Mouse (Mus musculus): ENCODE results near the gene Tmem87b. TPM values are rescaled to one million over a fixed set of nuclear protein-coding genes. Genes with fewer than 3 reads are reported as not detected.

The Tmem87b gene
- polyA plus RNA-seq, 1 experiment from 2014 or later, result 35.1 TPM

DNA sequence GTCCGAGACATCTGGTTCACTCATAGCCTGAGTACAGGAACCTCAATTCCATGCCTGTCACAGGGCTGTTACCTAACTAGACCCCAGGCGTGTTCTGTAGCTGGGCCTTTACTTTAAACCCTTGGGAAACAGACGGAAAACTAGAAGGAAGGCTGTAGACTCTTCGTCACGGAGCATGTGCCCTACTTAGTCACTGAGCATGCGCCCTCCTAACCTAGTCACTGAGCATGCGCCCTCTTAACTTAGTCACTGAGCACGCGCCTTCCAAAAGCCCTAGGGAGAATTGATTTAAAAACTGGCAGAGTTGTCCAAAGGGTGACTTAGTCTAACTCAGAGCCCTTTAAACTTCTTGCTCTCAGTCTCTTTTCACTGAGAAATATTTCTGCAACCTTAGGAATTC lies 44.7 kb downstream of the Tmem87b start, which contains the start of gene Fbln7:
Gene Fbln7, plus strand, starts transcription at position 346 of the 400 bp plus-strand sequence.
- 93% methylated on average over 9 of the region's 9 CpGs for WGBS

DNA sequence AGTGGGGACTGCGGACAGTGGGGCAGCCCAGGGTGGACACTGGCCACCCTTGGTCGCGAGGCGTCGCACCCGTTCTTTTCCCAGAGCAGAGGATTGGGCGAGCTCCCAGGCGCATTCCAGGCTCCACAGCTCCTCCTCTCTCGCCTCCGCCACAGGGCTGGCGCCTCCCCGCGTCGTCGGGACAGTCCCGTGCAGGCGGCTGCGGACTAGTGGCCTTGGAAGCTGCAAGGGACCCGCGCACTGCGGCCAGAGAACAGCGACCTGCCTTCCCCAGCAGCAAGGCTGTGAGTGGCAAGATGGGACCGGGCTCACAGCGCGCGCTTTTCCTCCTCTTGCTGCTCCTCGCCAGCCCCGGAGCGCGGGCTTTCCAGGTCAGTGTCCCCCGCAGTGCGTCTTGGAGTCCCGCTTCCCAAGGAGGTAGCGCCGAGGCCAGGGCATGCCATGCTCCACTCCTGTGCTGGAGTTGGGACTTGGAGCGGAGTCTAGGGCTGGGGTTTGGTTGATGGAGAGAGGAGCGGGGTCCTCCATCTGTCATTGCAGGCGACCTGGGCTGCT lies 45.9 kb downstream of the Tmem87b start:
- WGBS, result under 1% methylated on average over 36 of the region's 38 CpGs
- H3K9me3 ChIP-seq (ENCODE audit: control insufficient read depth, low read length), result 0 out of 2 replicates have a peak, but pooled peaks cover 2% of the 10 kb centered on the region
- H3K4me1 ChIP-seq (ENCODE audit: control insufficient read depth, insufficient read depth, low read depth, low read length), result peaks cover 7% of the 10 kb centered on the region
- peak overlapping the region; percentile 96 for H3K4me2 ChIP-seq (ENCODE audit: low read length)
- H3K36me3 ChIP-seq (ENCODE audit: control insufficient read depth, insufficient read depth, low read length), result no peaks in the 10 kb centered on the region
- peak overlapping the region; percentile 72 for H3K9ac ChIP-seq (ENCODE audit: low read depth, low read length)
- H3K27me3 ChIP-seq (replicated peaks; ENCODE audit: control insufficient read depth, insufficient read depth, low read length), result peaks cover 13% of the 10 kb centered on the region; the same call in 1 of the 2 replicates
- H3K27ac ChIP-seq (ENCODE audit: low read depth, low read length), result no peak overlapping the region
- ATAC-seq, result peak; percentile 92
- peak overlapping the region; percentile 53 for H3K4me3 ChIP-seq (ENCODE audit: low read length)

More for the DNA sequence above, 44.7 kb downstream of the Tmem87b start, which contains the start of gene Fbln7:
- H3K4me3 ChIP-seq (ENCODE audit: low read length), result peak within 1 kb of the TSS; percentile 53
- H3K9me3 ChIP-seq (ENCODE audit: control insufficient read depth, low read length), result 0 out of 2 replicates have a peak, but pooled peaks cover 2% of the 10 kb centered on the region
- ATAC-seq, result no peak
- H3K27ac ChIP-seq (ENCODE audit: low read depth, low read length), result no peak within 1 kb of the TSS
- peaks cover 13% of the 10 kb centered on the region; the same call in 1 of the 2 replicates for H3K27me3 ChIP-seq (replicated peaks; ENCODE audit: control insufficient read depth, insufficient read depth, low read length)
- peaks cover 7% of the 10 kb centered on the region for H3K4me1 ChIP-seq (ENCODE audit: control insufficient read depth, insufficient read depth, low read depth, low read length)
- no peaks in the 10 kb centered on the region for H3K36me3 ChIP-seq (ENCODE audit: control insufficient read depth, insufficient read depth, low read length)
- H3K4me2 ChIP-seq (ENCODE audit: low read length), result peak within 1 kb of the TSS; percentile 96
- H3K9ac ChIP-seq (ENCODE audit: low read depth, low read length), result peak within 1 kb of the TSS; percentile 72

DNA sequence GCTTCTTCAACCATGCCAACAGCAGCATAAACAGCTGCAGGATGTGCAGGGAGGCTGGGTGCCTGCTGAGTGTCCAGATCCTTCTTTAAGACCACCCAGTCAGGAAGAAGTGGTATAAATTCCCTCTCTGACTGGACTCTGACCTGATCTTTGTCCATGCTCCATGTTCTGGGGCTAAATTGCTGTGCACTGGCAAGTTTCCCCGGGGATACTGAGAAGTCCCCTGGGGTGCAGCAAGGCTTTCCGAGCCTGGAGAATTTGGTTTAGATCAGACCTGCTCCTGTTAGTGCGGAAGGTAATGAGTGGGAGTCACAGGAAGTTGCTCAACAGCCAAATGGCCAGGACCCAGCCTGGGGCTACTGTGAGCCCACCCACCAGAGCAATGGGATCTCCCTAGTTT lies 47.1 kb downstream of the Tmem87b start:
- no peak for ATAC-seq
- WGBS, result 57% methylated on average over 3 of the region's 3 CpGs

DNA sequence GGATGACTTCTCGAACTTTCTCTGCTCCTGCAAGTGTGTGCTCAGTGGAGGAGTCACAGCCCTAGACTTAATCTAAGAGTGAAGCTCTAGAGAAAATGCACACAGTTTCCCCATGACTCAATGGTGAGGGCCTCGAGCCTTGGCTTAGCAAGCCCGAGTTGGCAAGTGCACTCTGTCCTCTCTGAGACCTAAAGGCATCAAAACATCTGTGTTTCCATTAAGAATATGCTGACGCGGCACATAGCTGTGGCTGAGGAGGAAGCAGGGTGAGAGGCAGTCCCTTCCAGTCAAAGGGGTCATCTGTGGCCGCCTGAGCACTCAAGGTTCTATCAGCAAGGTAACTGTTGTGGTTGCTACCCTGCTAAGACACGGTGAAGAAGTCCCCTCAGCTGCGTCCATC lies 53.7 kb downstream of the Tmem87b start:
- H3K4me3 ChIP-seq (ENCODE audit: low read length), result no peak overlapping the region
- WGBS, result 80% methylated on average over 8 of the region's 8 CpGs
- H3K4me1 ChIP-seq (ENCODE audit: control insufficient read depth, insufficient read depth, low read depth, low read length), result no peaks in the 10 kb centered on the region
- no peak overlapping the region for H3K27ac ChIP-seq (ENCODE audit: low read depth, low read length)
- H3K9me3 ChIP-seq (ENCODE audit: control insufficient read depth, low read length), result no peaks in the 10 kb centered on the region
- no peaks in the 10 kb centered on the region for H3K36me3 ChIP-seq (ENCODE audit: control insufficient read depth, insufficient read depth, low read length)
- ATAC-seq, result no peak
- no peak overlapping the region for H3K4me2 ChIP-seq (ENCODE audit: low read length)
- no peaks in the 10 kb centered on the region for H3K27me3 ChIP-seq (replicated peaks; ENCODE audit: control insufficient read depth, insufficient read depth, low read length)
- H3K9ac ChIP-seq (ENCODE audit: low read depth, low read length), result no peak overlapping the region

More for the DNA sequence above, 47.1 kb downstream of the Tmem87b start:
- no peak overlapping the region for H3K27ac ChIP-seq (ENCODE audit: low read depth, low read length)
- no peaks in the 10 kb centered on the region for H3K36me3 ChIP-seq (ENCODE audit: control insufficient read depth, insufficient read depth, low read length)
- H3K4me3 ChIP-seq (ENCODE audit: low read length), result no peak overlapping the region
- no peak overlapping the region for H3K4me2 ChIP-seq (ENCODE audit: low read length)
- H3K9me3 ChIP-seq (ENCODE audit: control insufficient read depth, low read length), result no peaks in the 10 kb centered on the region
- peaks cover 13% of the 10 kb centered on the region; the same call in 1 of the 2 replicates for H3K27me3 ChIP-seq (replicated peaks; ENCODE audit: control insufficient read depth, insufficient read depth, low read length)
- peaks cover 7% of the 10 kb centered on the region for H3K4me1 ChIP-seq (ENCODE audit: control insufficient read depth, insufficient read depth, low read depth, low read length)
- no peak overlapping the region for H3K9ac ChIP-seq (ENCODE audit: low read depth, low read length)

DNA sequence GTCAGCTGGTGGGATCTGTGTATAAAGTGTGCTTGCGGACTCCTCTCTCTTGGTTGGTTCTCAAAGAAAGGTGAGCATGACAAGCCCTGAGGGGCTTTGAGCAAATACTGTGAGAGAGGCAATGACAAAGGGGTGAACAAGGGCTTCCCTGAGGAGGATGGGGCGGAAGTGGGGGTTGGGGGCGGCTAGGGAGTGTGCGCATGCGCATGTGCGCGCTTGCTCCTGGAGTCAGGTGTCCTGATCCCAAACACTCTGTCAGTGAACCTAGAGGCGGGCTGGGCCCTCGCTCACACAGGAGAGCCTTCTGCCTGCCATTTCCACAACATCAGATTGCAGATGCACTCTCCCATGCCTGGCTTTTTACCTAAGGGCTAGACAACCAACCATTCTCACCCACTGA lies 54.3 kb downstream of the Tmem87b start:
- no peak for ATAC-seq
- no peaks in the 10 kb centered on the region for H3K9me3 ChIP-seq (ENCODE audit: control insufficient read depth, low read length)
- 97% methylated on average over 9 of the region's 9 CpGs for WGBS

DNA sequence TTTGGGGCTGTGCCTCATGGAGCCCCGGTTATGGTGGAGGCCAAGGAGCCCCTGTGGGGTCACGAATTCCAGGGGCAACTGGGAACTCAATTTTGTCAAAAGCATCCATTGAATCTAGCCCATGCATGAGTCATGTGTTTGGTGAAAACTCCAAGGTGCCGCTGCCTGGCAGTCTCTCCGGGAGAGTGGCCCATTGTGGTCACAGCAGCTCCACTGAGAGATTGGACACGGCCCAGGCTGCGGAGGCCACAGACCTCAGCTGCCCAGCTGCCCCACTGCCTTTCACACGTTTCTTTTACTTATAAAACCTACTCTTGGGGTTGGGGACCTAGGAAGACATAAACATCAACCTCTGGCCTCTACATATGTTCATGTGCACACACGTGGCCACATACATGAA lies 57.6 kb downstream of the Tmem87b start:
- WGBS, result 71% methylated on average over 8 of the region's 8 CpGs
- no peak overlapping the region for H3K9ac ChIP-seq (ENCODE audit: low read depth, low read length)
- no peak for ATAC-seq
- H3K36me3 ChIP-seq (ENCODE audit: control insufficient read depth, insufficient read depth, low read length), result no peaks in the 10 kb centered on the region
- no peak overlapping the region for H3K4me2 ChIP-seq (ENCODE audit: low read length)
- no peaks in the 10 kb centered on the region for H3K27me3 ChIP-seq (replicated peaks; ENCODE audit: control insufficient read depth, insufficient read depth, low read length)
- H3K4me1 ChIP-seq (ENCODE audit: control insufficient read depth, insufficient read depth, low read depth, low read length), result no peaks in the 10 kb centered on the region
- H3K4me3 ChIP-seq (ENCODE audit: low read length), result no peak overlapping the region
- H3K9me3 ChIP-seq (ENCODE audit: control insufficient read depth, low read length), result no peaks in the 10 kb centered on the region
- H3K27ac ChIP-seq (ENCODE audit: low read depth, low read length), result no peak overlapping the region

More for the DNA sequence above, 54.3 kb downstream of the Tmem87b start:
- no peak overlapping the region for H3K4me2 ChIP-seq (ENCODE audit: low read length)
- no peaks in the 10 kb centered on the region for H3K27me3 ChIP-seq (replicated peaks; ENCODE audit: control insufficient read depth, insufficient read depth, low read length)
- no peak overlapping the region for H3K9ac ChIP-seq (ENCODE audit: low read depth, low read length)
- no peaks in the 10 kb centered on the region for H3K36me3 ChIP-seq (ENCODE audit: control insufficient read depth, insufficient read depth, low read length)
- H3K27ac ChIP-seq (ENCODE audit: low read depth, low read length), result no peak overlapping the region
- no peaks in the 10 kb centered on the region for H3K4me1 ChIP-seq (ENCODE audit: control insufficient read depth, insufficient read depth, low read depth, low read length)
- H3K4me3 ChIP-seq (ENCODE audit: low read length), result no peak overlapping the region

GRCm38 (mm10) chr2:128881236-128881635 lies 63.3 kb downstream of the Tmem87b start:
- Histone ChIP-seq H3K9ac (ENCODE audit: low read depth, low read length) (no peak overlapping the region), H3K4me1 (ENCODE audit: control insufficient read depth, insufficient read depth, low read depth, low read length) (no peaks in the 10 kb centered on the region), H3K4me2 (ENCODE audit: low read length) (no peak overlapping the region), H3K27ac (ENCODE audit: low read depth, low read length) (no peak overlapping the region), H3K4me3 (ENCODE audit: low read length) (no peak overlapping the region), H3K27me3 (replicated peaks; ENCODE audit: control insufficient read depth, insufficient read depth, low read length) (no peaks in the 10 kb centered on the region), H3K9me3 (ENCODE audit: control insufficient read depth, low read length) (no peaks in the 10 kb centered on the region), H3K36me3 (ENCODE audit: control insufficient read depth, insufficient read depth, low read length) (no peaks in the 10 kb centered on the region)
- WGBS, result 67% methylated on average over 4 of the region's 4 CpGs
- ATAC-seq, result no peak

DNA sequence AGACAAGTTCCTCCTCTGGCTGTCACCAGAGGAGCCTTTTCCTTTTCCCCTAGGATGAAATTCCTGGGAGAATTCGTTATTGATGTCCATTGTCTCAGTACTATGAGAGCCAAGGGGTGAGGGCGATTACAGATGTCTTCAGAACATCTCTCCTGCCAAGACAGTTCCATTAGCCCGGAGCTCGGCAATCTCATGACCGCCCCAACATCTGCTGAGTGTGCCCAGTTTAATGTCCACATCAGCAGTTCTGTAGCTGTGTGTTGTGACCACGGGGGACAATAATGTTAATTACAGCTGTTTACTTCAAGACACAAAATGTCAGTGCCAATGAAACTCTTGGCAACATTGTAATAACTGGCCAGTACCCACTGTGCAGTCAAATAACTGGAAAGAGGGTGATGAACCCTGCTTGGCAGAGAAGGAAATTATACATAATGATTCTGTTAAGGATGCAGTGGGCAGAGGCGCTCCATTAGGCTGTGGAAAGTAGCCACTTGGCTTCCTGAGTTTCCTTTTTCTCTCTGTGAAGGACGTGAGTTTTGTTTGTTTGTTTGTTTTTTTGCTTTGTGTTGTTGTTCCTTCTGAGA lies 67.4 kb downstream of the Tmem87b start:
- no peak overlapping the region for H3K4me2 ChIP-seq (ENCODE audit: low read length)
- no peak overlapping the region for H3K4me3 ChIP-seq (ENCODE audit: low read length)
- no peaks in the 10 kb centered on the region for H3K27me3 ChIP-seq (replicated peaks; ENCODE audit: control insufficient read depth, insufficient read depth, low read length)
- no peak overlapping the region for H3K9ac ChIP-seq (ENCODE audit: low read depth, low read length)
- no peaks in the 10 kb centered on the region for H3K4me1 ChIP-seq (ENCODE audit: control insufficient read depth, insufficient read depth, low read depth, low read length)
- no peak overlapping the region for H3K27ac ChIP-seq (ENCODE audit: low read depth, low read length)
- H3K9me3 ChIP-seq (ENCODE audit: control insufficient read depth, low read length), result no peaks in the 10 kb centered on the region
- peak; percentile 58 for ATAC-seq
- no peaks in the 10 kb centered on the region for H3K36me3 ChIP-seq (ENCODE audit: control insufficient read depth, insufficient read depth, low read length)
- WGBS, result 81% methylated on average over 8 of the region's 8 CpGs

- H3K36me3 ChIP-seq (ENCODE audit: control insufficient read depth, insufficient read depth, low read length), result no peaks in the 10 kb centered on the region
- H3K9me3 ChIP-seq (ENCODE audit: control insufficient read depth, low read length), result no peaks in the 10 kb centered on the region
- H3K27ac ChIP-seq (ENCODE audit: low read depth, low read length), result no peak overlapping the region
- 0 out of 2 replicates have a peak, but pooled peaks cover 4% of the 10 kb centered on the region for H3K4me1 ChIP-seq (ENCODE audit: control insufficient read depth, insufficient read depth, low read depth, low read length)
- H3K9ac ChIP-seq (ENCODE audit: low read depth, low read length), result no peak overlapping the region
- H3K4me2 ChIP-seq (ENCODE audit: low read length), result no peak overlapping the region
- H3K4me3 ChIP-seq (ENCODE audit: low read length), result no peak overlapping the region
- 57% methylated on average over 6 of the region's 6 CpGs for whole genome bisulfite sequencing
- no peaks in the 10 kb centered on the region for H3K27me3 ChIP-seq (replicated peaks; ENCODE audit: control insufficient read depth, insufficient read depth, low read length)
- no peak for ATAC-seq
These were observed 70.1 kb downstream of the Tmem87b start for GRCm38 (mm10) chr2:128887866-128888550.
